Mouse (Mus musculus): ENCODE measurements around the gene Pfdn2.

DNA sequence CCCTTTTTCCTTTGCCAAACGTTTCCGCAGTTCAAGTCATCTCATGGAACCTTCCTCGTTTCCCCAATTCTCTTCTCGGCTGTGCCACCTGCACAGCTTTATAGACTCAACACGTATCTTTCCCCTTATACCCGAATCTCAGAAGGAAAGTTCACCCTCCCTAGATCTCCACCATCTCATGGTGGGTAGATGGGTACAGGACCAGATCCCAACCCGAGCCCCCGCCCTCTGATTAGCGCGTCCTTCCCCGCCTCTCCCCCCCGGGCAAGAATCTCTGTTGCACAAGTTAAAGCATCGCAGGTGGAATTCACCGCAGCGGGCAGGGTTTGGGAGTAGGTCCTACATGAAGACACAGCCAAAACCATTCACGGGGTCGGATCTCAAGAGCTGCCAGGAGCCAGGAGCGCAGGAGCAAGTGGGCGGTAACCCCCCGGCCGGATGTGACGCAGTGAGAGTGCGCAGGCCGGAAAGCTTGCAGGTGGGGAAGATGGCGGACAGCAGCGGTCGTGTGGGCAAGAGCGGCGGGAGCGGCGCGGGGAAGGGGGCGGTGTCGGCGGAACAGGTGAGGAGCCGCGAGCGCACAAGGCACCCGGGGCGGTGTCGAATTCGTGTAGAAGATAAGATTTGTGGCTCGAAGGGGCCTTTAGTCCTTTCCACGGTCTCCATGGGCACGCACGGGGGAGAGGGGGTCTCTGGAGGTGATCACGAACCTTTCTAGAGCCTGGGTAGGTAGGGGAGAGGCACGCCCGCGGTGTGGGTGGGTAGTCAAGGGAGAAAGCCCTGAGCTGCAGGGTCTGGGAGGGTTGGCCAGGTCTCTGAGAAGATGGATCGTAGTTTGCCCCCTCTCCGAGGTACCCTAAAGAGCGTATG, at the start of gene Pfdn2, which contains the start of gene Nit1:
- no peak for TF ChIP-seq CHD2 (IDR thresholded peaks at IDR 0.05; ENCODE audit: low read length)
- TF ChIP-seq ZC3H11A (IDR thresholded peaks at IDR 0.05; ENCODE audit: low read depth, low read length): no peak
- peak; percentile 64 to 91 for TF ChIP-seq POLR2A (IDR thresholded peaks at IDR 0.05; ENCODE audit: control insufficient read depth in 1 of 2, insufficient read depth in 1 of 2, low read depth in 1 of 2, low read length in 2 of 2, poor library complexity in 1 of 2)
- TF ChIP-seq GABPA (IDR thresholded peaks at IDR 0.05; ENCODE audit: low read depth, low read length): no peak
- TF ChIP-seq JUND (IDR thresholded peaks at IDR 0.05; ENCODE audit: low read depth, low read length): no peak
- no peak for TF ChIP-seq ZKSCAN1 (IDR thresholded peaks at IDR 0.05; ENCODE audit: low read depth, low read length)
